ENCODE assay signal across 8 mouse cellular contexts in genomic region chr11:63132501-63133435, GRCm38 (mm10). TPM values are rescaled to one million over a fixed set of nuclear protein-coding genes. Genes with fewer than 3 reads are reported as not detected.
A peak's percentile ranks its signal among the peaks of the same experiment; 100 is the strongest.
DNase-seq lines count a peak whose midpoint lies in the region; ATAC-seq and TF ChIP-seq lines count a peak whose summit lies in the region.

No protein-coding gene starts in this region.

- dilution Hi-C loops in CH12.LX (cut with MboI; ENCODE audit: extremely low pct_ligation_motif_present, extremely low pct_unique_long_range_greater_than_20kb, low sequenced_read_pairs), result no loop called here

- in situ Hi-C loops in CH12.LX (cut with MboI; ENCODE audit: low pct_ligation_motif_present, low pct_unique_long_range_greater_than_20kb, low sequenced_read_pairs), result loop anchor here (5.0 kb wide), 2 partner anchors 195 to 375 kb away; no protein-coding TSS in a partner anchor

- peak overlapping the region; percentile 18; the same call in 1 of the 2 replicates for H3K4me2 ChIP-seq in CH12.LX (ENCODE audit: insufficient read depth, low read depth, poor library complexity, severe bottlenecking)
- peak overlapping the region; percentile 97 for H3K4me2 ChIP-seq in forebrain, embryonic 16.5 days (ENCODE audit: low read length)

- no peak for TF ChIP-seq EP300 in CH12.LX (IDR thresholded peaks at IDR 0.05; ENCODE audit: low read length)

- ATAC-seq in forebrain, embryonic 16.5 days, result peak; percentile 37; the same call in 1 of the 2 replicates
- no peak for ATAC-seq in megakaryocyte-erythroid progenitor cell, adult 5-6 weeks (replicated peaks; ENCODE audit: low FRiP score, low TSS enrichment, poor library complexity, severe bottlenecking)

- WGBS in forebrain, embryonic 16.5 days, result under 1% methylated on average over 63 of the region's 66 CpGs
- WGBS in lung, adult 2 months, result under 1% methylated on average over 66 of the region's 66 CpGs

- H3K9ac ChIP-seq in CH12.LX (ENCODE audit: insufficient read depth, low read depth), result no peak overlapping the region
- H3K9ac ChIP-seq in forebrain, embryonic 16.5 days (replicated peaks; ENCODE audit: low read depth, low read length), result peak overlapping the region; percentile 68

- H3K27me3 ChIP-seq in CH12.LX (replicated peaks), result peaks cover 11% of the 10 kb centered on the region
- H3K27me3 ChIP-seq in forebrain, embryonic 16.5 days (replicated peaks; ENCODE audit: control insufficient read depth, insufficient read depth, low read length), result peaks cover 39% of the 10 kb centered on the region

- H3K9me3 ChIP-seq in CH12.LX (replicated peaks; ENCODE audit: low read length), result no peaks in the 10 kb centered on the region
- H3K9me3 ChIP-seq in forebrain, embryonic 16.5 days (ENCODE audit: control insufficient read depth, low read length), result no peaks in the 10 kb centered on the region

- no peak for TF ChIP-seq CTCF in CH12.LX (conservative IDR thresholded peaks at IDR 0.05 in 1 of 2, IDR thresholded peaks at IDR 0.05 in 1 of 2; ENCODE audit: low read depth in 2 of 2, low read length in 2 of 2)
- TF ChIP-seq CTCF in bone marrow macrophage, adult 2 months (IDR thresholded peaks at IDR 0.05; ENCODE audit: low read depth, low read length), result no peak
- no peak for TF ChIP-seq CTCF in lung, adult 2 months (IDR thresholded peaks at IDR 0.05; ENCODE audit: insufficient read depth, low read length)

- H3K27ac ChIP-seq in CH12.LX (ENCODE audit: insufficient read depth, low read depth), result no peak overlapping the region
- H3K27ac ChIP-seq in bone marrow macrophage, adult 2 months (ENCODE audit: insufficient read depth, low read depth, low read length), result peak overlapping the region; percentile 98
- H3K27ac ChIP-seq in forebrain, embryonic 16.5 days (ENCODE audit: low read length), result peak overlapping the region; percentile 45; the same call in 1 of the 2 replicates

- H3K36me3 ChIP-seq in CH12.LX (replicated peaks in 1 of 2; ENCODE audit: control insufficient read depth in 1 of 2, insufficient read depth in 1 of 2, low read length in 1 of 2), result no peaks in the 10 kb centered on the region
- no peaks in the 10 kb centered on the region for H3K36me3 ChIP-seq in forebrain, embryonic 16.5 days (ENCODE audit: control insufficient read depth, insufficient read depth)

- no peaks in the 10 kb centered on the region for H3K79me2 ChIP-seq in CH12.LX (replicated peaks; ENCODE audit: control insufficient read depth, extremely low read depth, insufficient read depth, poor library complexity, severe bottlenecking)

- TF ChIP-seq RAD21 in CH12.LX (IDR thresholded peaks at IDR 0.05; ENCODE audit: low read depth, low read length), result no peak

- peaks cover 0 to 16% of the 10 kb centered on the region in 2 experiments; a peak in 2 of 4 replicates for H3K4me1 ChIP-seq in CH12.LX (ENCODE audit: control insufficient read depth in 1 of 2, insufficient read depth in 2 of 2)
- H3K4me1 ChIP-seq in bone marrow macrophage, adult 2 months (ENCODE audit: control insufficient read depth, insufficient read depth, low read length), result peaks cover 54% of the 10 kb centered on the region
- peaks cover 29% of the 10 kb centered on the region for H3K4me1 ChIP-seq in forebrain, embryonic 16.5 days (replicated peaks; ENCODE audit: control insufficient read depth, insufficient read depth, low read length)
- H3K4me1 ChIP-seq in lung, adult 2 months (ENCODE audit: control insufficient read depth, insufficient read depth, low read length), result peaks cover 21% of the 10 kb centered on the region

- TF ChIP-seq POLR2A in CH12.LX (IDR thresholded peaks at IDR 0.05; ENCODE audit: low read depth, low read length), result no peak
- TF ChIP-seq POLR2A in bone marrow macrophage, adult 2 months (IDR thresholded peaks at IDR 0.05; ENCODE audit: borderline replicate concordance, low read depth, low read length), result no peak
- TF ChIP-seq POLR2A in lung, adult 2 months (IDR thresholded peaks at IDR 0.05; ENCODE audit: borderline replicate concordance, extremely low read depth, low read depth, low read length), result peak; percentile 79; the same call in 1 of the 2 replicates

- DNase-seq in CH12.LX (ENCODE audit: extremely low read depth), result no peak
- DNase-seq in heart, postnatal 25 days (ENCODE audit: low spot score), result peak; percentile 82
- DNase-seq in layer of hippocampus, adult 8-10 months (ENCODE audit: low spot score in 2 of 2), result peak; percentile 38 to 53
- peak; percentile 70 for DNase-seq in lung, adult 2 months
- peak; percentile 85 for DNase-seq in ovary, postnatal 36 days (ENCODE audit: low spot score)

- intact Hi-C loops in heart, postnatal 25 days (cut with DNase I), result loop anchor here (5.0 kb wide), 3 partner anchors 105 to 390 kb away; no protein-coding TSS in a partner anchor

- H3K4me3 ChIP-seq in CH12.LX (replicated peaks in 1 of 3; ENCODE audit: low read depth in 2 of 3, low read length in 2 of 3, poor library complexity in 1 of 3), result no peak overlapping the region
- H3K4me3 ChIP-seq in bone marrow macrophage, adult 2 months (ENCODE audit: insufficient read depth, low read length), result peak overlapping the region; percentile 99
- peak overlapping the region; percentile 49 for H3K4me3 ChIP-seq in forebrain, embryonic 16.5 days (replicated peaks; ENCODE audit: low read length)
- peak overlapping the region; percentile 94 for H3K4me3 ChIP-seq in lung, adult 2 months (replicated peaks; ENCODE audit: extremely low read depth, low read depth, low read length)

TF ChIP-seq in CH12.LX, 34 proteins besides CTCF, POLR2A, EP300 and RAD21:
- no peak for TF ChIP-seq E2F4 (IDR thresholded peaks at IDR 0.05; ENCODE audit: insufficient replicate concordance, low read depth, low read length)
- TF ChIP-seq ETS1 (conservative IDR thresholded peaks at IDR 0.05; ENCODE audit: low read depth, low read length), result no peak
- no peak for TF ChIP-seq USF1 (IDR thresholded peaks at IDR 0.05; ENCODE audit: low read depth, low read length)
- TF ChIP-seq CHD2 (IDR thresholded peaks at IDR 0.05; ENCODE audit: low read length), result no peak
- no peak for TF ChIP-seq NELFE (IDR thresholded peaks at IDR 0.05; ENCODE audit: low read depth, low read length)
- no peak for TF ChIP-seq IRF4 (IDR thresholded peaks at IDR 0.05; ENCODE audit: low read depth, low read length)
- no peak for TF ChIP-seq MAX (IDR thresholded peaks at IDR 0.05; ENCODE audit: low read length)
- TF ChIP-seq MYC (IDR thresholded peaks at IDR 0.05; ENCODE audit: low read depth, low read length), result no peak
- no peak for TF ChIP-seq NRF1 (IDR thresholded peaks at IDR 0.05; ENCODE audit: low read depth, low read length)
- TF ChIP-seq CHD1 (IDR thresholded peaks at IDR 0.05; ENCODE audit: low read depth, low read length), result no peak
- no peak for TF ChIP-seq GABPA (IDR thresholded peaks at IDR 0.05; ENCODE audit: insufficient replicate concordance, low read depth, low read length)
- no peak for TF ChIP-seq PAX5 (IDR thresholded peaks at IDR 0.05; ENCODE audit: low read length)
- no peak for TF ChIP-seq HCFC1 (IDR thresholded peaks at IDR 0.05; ENCODE audit: low read depth, low read length)
- no peak for TF ChIP-seq UBTF (IDR thresholded peaks at IDR 0.05; ENCODE audit: low read depth, low read length)
- TF ChIP-seq JUND (conservative IDR thresholded peaks at IDR 0.05; ENCODE audit: low read depth, low read length), result no peak
- TF ChIP-seq MAZ (IDR thresholded peaks at IDR 0.05; ENCODE audit: low read depth, low read length), result no peak
- no peak for TF ChIP-seq USF2 (conservative IDR thresholded peaks at IDR 0.05; ENCODE audit: low read depth, low read length)
- no peak for TF ChIP-seq ELF1 (IDR thresholded peaks at IDR 0.05; ENCODE audit: low read depth, low read length)
- no peak for TF ChIP-seq ZMIZ1 (IDR thresholded peaks at IDR 0.05; ENCODE audit: low read depth, low read length)

RNA-seq across cellular contexts. Expression of gene Pmp22, which starts 4.0 kb away (rescaled TPM):
- total RNA-seq in CH12.LX (2012; rRNA removed), result not detected in 2 replicates
- not detected in 2 replicates for total RNA-seq in CH12.LX (2014; rRNA removed)
- polyA plus RNA-seq in CH12.LX (2012; ENCODE audit: insufficient read length, low read depth), result 0.22 TPM in 1 of 2 replicates, not detected in the other
- polyA plus RNA-seq in bone marrow macrophage, adult 2 months (2012; ENCODE audit: insufficient read depth, insufficient read length, missing spikeins), result 336 and 347 TPM in 2 replicates
- polyA plus RNA-seq in forebrain, embryonic 16.5 days (2015; fragmentation: Nextera tagmentation; extraction: Ambion mirVana), result 24.3 and 37.4 TPM in 2 replicates
- 10 to 100 TPM; 55.9 to 63.6 TPM for total RNA-seq in heart, postnatal 25 days (2021)
- 10 to 100 TPM; 25.4 to 60.5 (median 37.7) TPM for total RNA-seq in layer of hippocampus, adult 8-10 months (2022)
- 384 and 556 TPM in 2 replicates for polyA plus RNA-seq in lung, adult 2 months (2012; rRNA removed)
- total RNA-seq in megakaryocyte-erythroid progenitor cell, adult 5-6 weeks (2014; fragmentation: Nextera tagmentation), result not detected in 2 replicates
- not detected in 2 replicates for total RNA-seq in megakaryocyte-erythroid progenitor cell, adult 5-6 weeks (2017)

Comparison
In these comparisons a context has a peak if more than half of its experiments do, and no peak if none do; other contexts are left out.
1. H3K4me3 ChIP-seq: peak in bone marrow macrophage, adult 2 months (single experiment), forebrain, embryonic 16.5 days (single experiment) and lung, adult 2 months (single experiment); none in CH12.LX (0 of 3).
2. RNA of gene Pmp22, which starts 4.0 kb away (total RNA-seq): 55.9 to 63.6 TPM in heart, postnatal 25 days and 25.4 to 60.5 TPM in layer of hippocampus, adult 8-10 months; not detected in CH12.LX and not detected in megakaryocyte-erythroid progenitor cell, adult 5-6 weeks; every median in the first group is over 10 times any median in the second.